Mouse (Mus musculus): ENCODE data around the gene Igsf8. TPM values are rescaled to one million over a fixed set of nuclear protein-coding genes. Genes with fewer than 3 reads are reported as not detected.

Igsf8 gene
- total RNA-seq, 2 experiments from 2014 or later: 231 to 244 TPM

GRCm38 (mm10) chr1:172313613-172314411, 52.4 kb downstream of the Igsf8 start:
- no peak for DNase-seq (ENCODE audit: low spot score in 2 of 2)
- intact Hi-C loops (cut with DNase I): loop anchor here (2.0 to 10.0 kb wide), 3 partner anchors 109 to 269 kb away; partner anchors contain the start of gene Dcaf8

GRCm38 (mm10) chr1:172314911-172315310, 53.5 kb downstream of the Igsf8 start:
- intact Hi-C loops (cut with DNase I): loop anchor here (5.0 to 10.0 kb wide), 2 partner anchors 168 to 270 kb away; partner anchors contain the start of gene Dcaf8
- DNase-seq (ENCODE audit: low spot score in 2 of 2): no peak

DNA sequence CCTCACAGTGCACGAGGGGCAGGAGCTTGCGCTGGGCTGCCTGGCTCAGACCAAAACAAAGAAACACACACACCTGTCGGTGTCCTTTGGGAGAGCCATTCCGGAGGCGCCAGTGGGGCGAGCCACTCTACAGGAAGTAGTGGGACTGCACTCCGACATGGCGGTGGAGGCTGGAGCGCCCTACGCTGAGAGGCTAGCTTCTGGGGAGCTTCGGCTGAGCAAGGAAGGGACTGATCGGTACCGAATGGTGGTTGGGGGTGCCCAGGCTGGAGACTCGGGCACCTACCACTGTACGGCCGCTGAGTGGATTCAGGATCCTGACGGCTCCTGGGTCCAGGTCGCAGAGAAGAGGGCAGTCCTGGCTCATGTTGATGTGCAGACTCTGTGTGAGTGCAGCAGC, 56.0 kb downstream of the Igsf8 start:
- no peak for DNase-seq (ENCODE audit: low spot score in 2 of 2)
- intact Hi-C loops (cut with DNase I): loop anchor here (10.0 kb wide), 1 partner anchor 273 kb away; no protein-coding TSS in a partner anchor

DNA sequence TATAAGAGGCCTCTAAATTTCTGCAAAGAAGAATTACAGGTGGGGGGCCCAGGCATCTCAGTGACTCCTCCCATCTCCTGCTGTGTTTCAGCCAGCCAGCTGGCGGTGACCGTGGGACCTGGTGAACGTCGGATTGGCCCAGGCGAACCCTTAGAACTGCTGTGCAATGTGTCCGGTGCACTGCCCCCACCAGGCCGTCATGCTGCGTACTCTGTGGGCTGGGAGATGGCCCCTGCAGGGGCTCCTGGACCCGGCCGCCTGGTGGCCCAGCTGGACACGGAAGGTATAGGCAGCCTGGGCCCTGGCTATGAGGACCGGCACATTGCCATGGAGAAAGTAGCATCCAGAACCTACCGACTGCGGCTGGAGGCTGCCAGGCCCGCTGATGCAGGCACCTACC, 56.5 kb downstream of the Igsf8 start:
- DNase-seq (ENCODE audit: low spot score in 2 of 2): no peak
- intact Hi-C loops (cut with DNase I): loop anchor here (10.0 kb wide), 1 partner anchor 273 kb away; no protein-coding TSS in a partner anchor

DNA sequence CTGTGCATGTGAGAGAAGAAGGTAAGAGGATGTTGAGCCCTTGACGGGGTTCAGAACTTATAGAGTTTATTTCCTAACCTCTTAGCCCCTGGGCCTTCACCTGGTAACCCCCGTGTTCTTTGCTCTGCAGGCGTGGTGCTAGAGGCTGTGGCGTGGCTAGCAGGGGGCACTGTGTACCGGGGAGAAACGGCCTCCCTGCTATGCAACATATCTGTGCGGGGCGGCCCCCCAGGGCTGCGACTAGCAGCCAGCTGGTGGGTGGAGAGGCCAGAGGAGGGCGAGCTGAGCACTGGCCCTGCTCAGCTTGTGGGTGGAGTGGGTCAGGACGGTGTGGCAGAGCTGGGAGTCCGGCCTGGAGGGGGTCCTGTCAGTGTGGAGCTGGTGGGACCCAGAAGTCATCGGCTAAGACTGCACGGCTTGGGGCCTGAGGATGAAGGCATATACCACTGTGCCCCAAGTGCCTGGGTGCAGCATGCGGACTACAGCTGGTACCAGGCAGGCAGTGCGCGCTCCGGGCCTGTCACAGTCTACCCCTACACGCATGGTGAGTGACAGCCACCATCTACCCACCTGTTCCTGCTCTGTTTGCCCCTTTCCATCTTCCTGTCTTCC, 57.1 kb downstream of the Igsf8 start:
- no peak for DNase-seq (ENCODE audit: low spot score in 2 of 2)
- intact Hi-C loops (cut with DNase I): loop anchor here (10.0 kb wide), 1 partner anchor 274 kb away; no protein-coding TSS in a partner anchor

- no peak for DNase-seq (ENCODE audit: low spot score in 2 of 2)
- intact Hi-C loops (cut with DNase I): loop anchor here (10.0 kb wide), 1 partner anchor 275 kb away; no protein-coding TSS in a partner anchor
Observed at GRCm38 (mm10) chr1:172319346-172319745, 57.9 kb downstream of the Igsf8 start.

DNA sequence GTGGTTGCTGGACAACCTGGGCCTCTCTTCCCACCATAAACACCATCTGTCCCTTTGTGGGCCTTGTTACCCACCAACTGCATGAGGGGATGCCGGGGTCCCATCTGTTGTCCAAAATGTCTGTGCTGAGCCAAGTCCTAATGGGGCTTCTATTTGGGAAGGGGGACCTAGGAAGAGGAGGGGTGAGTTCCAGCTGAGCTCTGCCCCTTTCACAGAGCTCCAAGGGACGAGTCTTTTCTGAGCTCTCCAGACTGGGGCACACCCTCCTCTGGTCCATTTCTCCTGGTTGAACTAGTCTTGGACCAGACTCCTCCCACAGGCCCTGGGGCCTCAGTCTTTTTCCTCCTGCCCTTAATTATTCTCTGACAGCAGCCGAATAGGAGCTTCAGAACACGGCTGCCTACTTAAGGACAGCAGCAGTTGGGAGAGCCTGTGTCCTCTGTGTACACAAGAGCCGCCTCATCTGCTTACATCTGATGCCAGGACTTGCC, 58.5 kb downstream of the Igsf8 start:
- DNase-seq (ENCODE audit: low spot score in 2 of 2): no peak
- intact Hi-C loops (cut with DNase I): loop anchor here (10.0 kb wide), 1 partner anchor 275 kb away; no protein-coding TSS in a partner anchor

- DNase-seq (ENCODE audit: low spot score in 2 of 2): no peak
- intact Hi-C loops (cut with DNase I): no loop called here
Observed at GRCm38 (mm10) chr1:172322725-172323124, 61.3 kb downstream of the Igsf8 start.

DNA sequence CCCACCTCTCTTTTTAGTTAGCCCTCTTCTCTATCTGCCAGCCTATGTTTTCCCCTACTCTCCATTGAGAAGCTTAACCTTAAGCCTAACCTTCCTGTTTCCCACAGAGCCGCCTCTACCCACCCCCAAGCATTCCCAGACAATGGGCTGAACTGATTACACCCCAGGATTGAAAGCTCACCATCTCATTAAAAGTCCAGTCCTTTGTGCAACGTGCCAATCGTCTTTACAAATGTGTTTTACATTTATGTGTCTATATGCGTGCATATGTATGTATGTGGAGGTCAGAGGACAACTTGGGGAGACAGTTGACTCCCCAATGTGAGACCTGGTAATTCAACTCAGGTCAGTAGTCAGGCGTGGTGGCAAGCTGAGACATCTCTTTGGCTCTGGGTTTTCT, 61.9 kb downstream of the Igsf8 start:
- intact Hi-C loops (cut with DNase I): no loop called here
- no peak for DNase-seq (ENCODE audit: low spot score in 2 of 2)

- DNase-seq (ENCODE audit: low spot score in 2 of 2): peak; percentile 77 to 93
- intact Hi-C loops (cut with DNase I): no loop called here
Observed at GRCm38 (mm10) chr1:172323801-172324359, 62.4 kb downstream of the Igsf8 start.

GRCm38 (mm10) chr1:172324725-172325124, 63.3 kb downstream of the Igsf8 start:
- DNase-seq (ENCODE audit: low spot score in 2 of 2): peak; percentile 85 to 86
- intact Hi-C loops (cut with DNase I): no loop called here

GRCm38 (mm10) chr1:172325680-172326535, 64.5 kb downstream of the Igsf8 start:
- peak; percentile 66 to 74 for DNase-seq (ENCODE audit: low spot score in 2 of 2)
- intact Hi-C loops (cut with DNase I): no loop called here

- intact Hi-C loops (cut with DNase I): no loop called here
Observed at GRCm38 (mm10) chr1:172326684-172327083, 65.2 kb downstream of the Igsf8 start.

DNA sequence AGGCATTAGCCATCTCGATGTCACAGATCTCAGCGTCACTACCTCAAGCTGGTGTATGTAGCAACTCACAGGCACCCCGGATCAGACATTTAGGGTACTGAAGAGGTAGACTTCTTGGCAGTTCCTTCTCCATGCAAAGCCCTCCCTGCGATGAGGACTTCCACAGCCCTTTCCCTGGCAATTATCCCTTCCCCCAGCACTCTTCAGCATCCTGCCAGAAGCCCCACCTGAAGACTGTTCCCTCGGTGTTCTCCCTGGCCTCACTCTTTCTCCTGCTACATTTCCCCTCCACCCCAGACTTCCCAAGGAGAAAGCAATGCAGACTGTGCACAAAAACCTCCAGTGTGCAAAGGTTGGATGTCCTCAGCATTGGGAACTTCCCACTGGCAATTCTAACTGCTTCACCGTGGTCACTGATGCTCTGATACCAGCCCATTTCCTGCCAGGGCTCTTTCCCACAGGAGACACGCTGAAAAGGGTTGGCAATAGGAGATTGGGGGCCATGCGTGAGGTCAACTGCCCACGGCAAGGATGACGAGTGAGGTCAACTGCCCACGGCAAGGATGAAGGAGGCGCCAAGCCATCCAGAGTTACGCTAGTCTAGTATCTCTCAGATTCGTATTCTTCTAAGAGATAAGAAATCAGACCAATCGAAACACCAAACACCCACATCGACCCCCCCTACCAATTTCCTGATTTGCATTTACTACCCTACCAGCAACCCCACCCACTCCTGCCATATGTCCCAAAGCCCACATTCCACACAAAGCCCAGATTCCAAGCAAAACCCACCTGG, 66.0 kb downstream of the Igsf8 start:
- intact Hi-C loops (cut with DNase I): no loop called here
- peak in 1 of 2 experiments; percentile 70 for DNase-seq (ENCODE audit: low spot score in 2 of 2)

More at GRCm38 (mm10) chr1:172326684-172327083, 65.2 kb downstream of the Igsf8 start:
- DNase-seq (ENCODE audit: low spot score in 2 of 2): no peak

- intact Hi-C loops (cut with DNase I): no loop called here
Observed at GRCm38 (mm10) chr1:172328041-172328440, 66.6 kb downstream of the Igsf8 start.

GRCm38 (mm10) chr1:172328461-172328860, 67.0 kb downstream of the Igsf8 start:
- intact Hi-C loops (cut with DNase I): no loop called here
- DNase-seq (ENCODE audit: low spot score in 2 of 2): no peak

More at GRCm38 (mm10) chr1:172328041-172328440, 66.6 kb downstream of the Igsf8 start:
- DNase-seq (ENCODE audit: low spot score in 2 of 2): no peak

DNA sequence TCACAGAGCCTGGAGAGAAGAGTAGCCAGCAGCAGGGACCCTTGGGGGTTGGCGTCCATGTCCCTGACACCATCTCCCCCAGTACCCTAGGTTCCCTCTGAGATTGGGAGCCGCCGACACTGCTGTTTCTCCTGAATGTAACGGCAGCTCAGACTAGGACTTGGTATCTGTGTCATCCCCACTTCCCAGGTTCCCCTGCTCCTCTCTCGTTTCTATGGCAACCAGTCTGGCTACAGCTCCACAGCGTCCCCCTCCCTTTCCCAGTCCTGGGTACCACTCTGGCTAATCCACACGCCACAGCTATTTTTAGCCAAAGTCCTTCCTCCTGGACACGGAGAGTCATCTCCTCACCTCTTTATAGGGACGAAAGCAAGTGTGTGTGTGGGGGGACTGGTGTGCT, 67.7 kb downstream of the Igsf8 start, which contains the start of gene Kcnj9:
Gene Kcnj9 (minus strand): TSS at position 188 of the 400 bp plus-strand sequence.
- DNase-seq (ENCODE audit: low spot score in 2 of 2): peak; percentile 84 to 95
- intact Hi-C loops (cut with DNase I): no loop called here

GRCm38 (mm10) chr1:172329616-172330015, 68.2 kb downstream of the Igsf8 start:
- intact Hi-C loops (cut with DNase I): loop anchor here (2.0 kb wide), 1 partner anchor 35 kb away; no protein-coding TSS in a partner anchor
- no peak for DNase-seq (ENCODE audit: low spot score in 2 of 2)
